Mouse (Mus musculus) embryo, embryonic 11 days (tissue): ENCODE data around the gene Zfhx3.

Experiments used
- DNase-seq: peaks from one replicate; pipeline ENCODE4 v3.0.0-alpha.2; 2015

Zfhx3 gene

DNA sequence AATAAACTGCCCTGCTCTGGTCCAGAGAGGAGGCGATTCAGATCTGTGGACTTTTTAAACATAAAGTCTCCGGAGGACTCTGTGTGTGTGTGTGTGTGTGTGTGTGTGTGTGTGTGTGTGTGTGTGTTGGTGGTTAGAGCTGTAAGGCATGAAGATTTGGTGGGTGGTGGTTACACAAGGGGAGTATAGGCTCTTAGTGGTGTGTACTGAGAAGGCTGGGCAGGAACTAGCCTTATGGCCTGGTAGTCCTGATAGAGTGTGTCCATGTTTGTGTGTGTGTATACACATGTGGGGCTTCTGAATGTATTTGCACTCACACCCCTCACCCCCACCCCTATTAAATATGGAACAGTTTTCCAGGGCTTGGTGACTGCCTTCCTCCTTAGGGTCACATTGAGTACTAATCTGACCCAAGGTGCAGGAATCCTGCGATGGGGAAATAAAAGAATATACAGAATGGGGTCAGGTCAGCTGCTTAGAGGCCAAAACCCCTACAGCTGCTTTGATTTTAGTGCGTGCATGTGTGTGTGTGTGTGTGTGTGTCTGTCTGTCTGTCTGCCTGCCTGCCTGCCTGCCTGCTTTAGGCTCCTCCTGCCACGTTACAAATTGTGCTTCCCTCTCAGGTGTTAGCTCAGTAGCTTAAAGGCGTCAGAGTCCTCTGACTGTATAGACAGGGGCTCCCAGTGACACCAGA is 764.6 kb downstream of the Zfhx3 start:
- DNase-seq = peak; percentile 26

DNA sequence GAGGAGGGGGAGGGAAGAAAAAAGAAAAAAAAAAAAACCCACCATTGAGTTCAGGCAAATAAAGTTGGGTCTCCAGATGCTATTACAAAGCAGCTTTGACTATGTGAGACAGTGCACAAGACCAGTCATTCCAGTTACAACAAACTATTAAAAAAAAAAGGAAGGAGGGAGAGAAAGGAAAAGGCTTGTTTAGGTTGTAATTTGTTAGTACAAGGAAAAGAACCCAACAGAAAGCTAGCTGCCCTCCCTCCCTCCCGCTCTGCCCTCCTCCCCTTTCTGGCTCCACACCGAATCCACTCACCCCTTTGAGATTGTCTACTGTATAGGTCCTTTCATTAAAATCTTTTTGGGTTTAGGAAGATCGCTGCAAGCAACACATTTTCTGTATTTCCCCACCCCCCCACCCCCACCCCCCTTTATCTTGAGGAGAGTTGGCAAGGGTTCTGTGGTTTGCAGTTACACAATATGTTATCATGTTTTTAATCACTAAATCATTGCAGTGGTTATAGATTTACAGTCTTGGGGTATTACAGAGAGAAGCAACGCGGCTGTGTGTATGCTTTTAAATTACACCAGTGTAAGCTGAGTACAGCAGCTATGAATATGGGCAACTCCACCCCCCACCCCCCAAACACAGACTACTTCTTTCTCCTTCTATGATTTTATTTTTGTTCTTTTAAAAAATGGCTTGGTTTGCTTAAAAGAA is 765.3 kb downstream of the Zfhx3 start:
- DNase-seq = peak; percentile 19

GRCm38 (mm10) chr8:108708833-108709387 is 766.5 kb downstream of the Zfhx3 start:
- DNase-seq = peak; percentile 42

DNA sequence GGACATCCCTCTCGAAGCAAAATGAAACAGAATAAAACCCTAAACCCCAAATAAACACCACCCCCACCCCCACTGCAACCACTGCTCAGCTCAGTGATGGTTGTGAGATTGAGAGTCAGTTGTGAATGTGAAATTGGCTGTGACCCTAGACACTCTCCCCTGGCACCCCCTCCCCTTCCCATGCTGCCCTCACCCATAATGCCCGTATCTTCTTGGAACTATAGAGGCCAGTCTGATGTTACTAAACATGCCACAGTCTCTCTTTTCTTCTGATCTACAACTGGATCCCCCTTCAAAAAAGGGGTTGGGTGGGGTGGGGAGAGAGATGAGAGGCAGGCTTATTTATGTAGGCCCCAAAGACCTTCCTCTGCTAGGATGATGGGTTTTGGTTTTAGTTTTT is 767.0 kb downstream of the Zfhx3 start:
- DNase-seq = peak; percentile 21

- DNase-seq = peak; percentile 77
Measured at GRCm38 (mm10) chr8:108709928-108710606, 767.6 kb downstream of the Zfhx3 start.

GRCm38 (mm10) chr8:108710607-108711489 is 768.4 kb downstream of the Zfhx3 start:
- DNase-seq = no peak

DNA sequence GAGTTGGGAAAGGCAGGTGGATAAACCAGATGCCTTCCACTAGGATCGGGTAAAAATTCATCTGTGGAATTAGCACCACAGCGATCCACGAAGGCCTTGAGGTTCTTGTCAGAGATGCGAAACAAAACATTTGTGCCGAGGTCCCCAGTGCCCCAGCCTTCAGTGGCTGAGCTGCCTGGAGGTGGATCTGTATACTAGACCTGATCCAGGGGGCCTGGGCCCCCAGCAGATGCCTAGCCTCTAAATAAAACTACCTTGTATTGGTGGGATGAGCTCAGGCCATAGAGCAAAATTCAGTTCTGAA is 769.0 kb downstream of the Zfhx3 start:
- no peak for DNase-seq

GRCm38 (mm10) chr8:108712001-108712411 is 769.6 kb downstream of the Zfhx3 start:
- no peak for DNase-seq

- no peak for DNase-seq
Measured at GRCm38 (mm10) chr8:108712607-108713006, 770.2 kb downstream of the Zfhx3 start.

DNA sequence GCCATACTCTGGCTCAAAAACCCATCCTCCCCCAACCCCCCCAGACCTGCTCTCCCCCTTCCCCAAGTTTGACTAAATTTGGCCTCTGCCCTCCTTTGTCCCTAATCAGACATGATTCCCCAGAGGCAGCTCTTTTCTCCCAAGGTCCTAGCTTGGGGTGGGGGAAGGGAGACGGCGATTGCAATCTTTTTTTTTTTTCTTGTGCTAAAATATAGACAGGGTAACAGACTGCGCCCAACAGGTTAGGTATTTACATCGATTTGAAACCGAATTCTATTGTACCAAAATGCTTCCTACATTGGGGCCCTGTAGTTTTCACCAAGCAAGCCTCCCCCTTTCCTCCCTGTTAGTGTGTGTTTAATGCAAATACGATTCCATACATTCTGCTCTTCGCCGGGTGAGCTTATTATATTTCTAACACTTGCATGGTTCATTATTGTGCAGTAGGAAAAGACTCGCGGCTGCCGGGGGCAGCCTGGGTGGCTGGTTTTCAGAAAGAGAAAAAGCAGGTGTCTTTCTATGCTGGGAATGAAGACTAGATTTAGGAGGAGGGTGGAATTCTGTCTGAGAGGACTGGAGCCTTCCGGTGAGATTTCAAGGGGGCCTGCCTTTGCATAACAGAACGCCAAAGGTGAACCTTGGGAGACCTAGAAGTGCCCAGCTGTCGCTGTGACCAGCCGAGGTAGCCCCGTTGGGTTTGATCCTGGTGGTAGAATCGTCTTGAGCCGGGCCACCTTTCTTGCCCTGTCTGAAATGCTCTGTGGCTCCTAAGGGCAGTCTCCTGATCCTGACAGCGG is 771.1 kb downstream of the Zfhx3 start:
- no peak for DNase-seq

DNA sequence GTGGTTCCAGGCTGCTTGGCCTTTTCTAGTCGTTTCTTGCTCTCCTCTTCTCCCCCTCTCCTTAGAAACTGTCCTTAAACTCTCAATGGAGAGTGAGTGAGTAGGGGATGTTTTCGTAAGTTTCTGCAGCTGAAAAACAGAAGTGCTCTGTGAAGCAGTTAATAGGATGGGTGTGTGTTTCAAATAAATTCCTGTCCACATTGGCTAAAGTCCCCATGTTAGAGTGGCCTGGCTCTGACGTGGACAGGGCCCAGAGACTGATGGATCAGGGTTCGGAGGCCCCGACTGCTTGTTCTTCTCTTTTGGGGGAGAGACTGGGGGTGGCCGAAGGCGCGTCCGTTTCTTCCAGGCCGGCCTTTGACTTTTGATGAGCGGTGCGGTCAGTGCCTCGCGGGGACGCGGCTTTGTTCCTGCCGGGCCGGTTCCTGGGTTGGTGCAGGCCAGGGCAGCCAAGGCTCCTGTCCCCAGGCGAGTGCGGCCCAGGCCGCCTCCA is 771.7 kb downstream of the Zfhx3 start:
- DNase-seq = no peak

- DNase-seq = peak; percentile 90
Measured at GRCm38 (mm10) chr8:108714636-108715415, 772.4 kb downstream of the Zfhx3 start.

GRCm38 (mm10) chr8:108715416-108715948 is 773.0 kb downstream of the Zfhx3 start:
- no peak for DNase-seq

GRCm38 (mm10) chr8:108716291-108716811 is 773.9 kb downstream of the Zfhx3 start:
- DNase-seq = no peak

DNA sequence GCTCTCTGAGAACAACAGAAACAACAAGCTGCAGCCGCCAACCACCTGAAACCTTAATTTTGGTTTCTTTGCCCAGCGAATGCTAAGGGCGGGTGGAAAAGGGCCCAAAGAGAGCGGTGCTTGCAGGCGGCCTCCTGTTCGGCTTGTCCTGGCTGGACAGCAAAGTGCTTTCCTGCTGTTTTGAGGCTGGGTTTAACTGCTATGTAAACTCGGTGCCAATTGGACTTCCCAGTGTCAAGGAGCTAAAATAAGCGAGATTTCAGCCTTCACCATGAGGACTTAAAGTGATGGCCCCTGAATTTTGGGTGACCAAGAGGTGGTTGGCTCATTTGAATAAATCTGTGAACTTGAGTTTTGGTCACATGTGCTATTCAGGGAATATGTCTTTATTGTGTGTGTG is 775.1 kb downstream of the Zfhx3 start:
- DNase-seq = no peak

- DNase-seq = no peak
Measured at GRCm38 (mm10) chr8:108718031-108718430, 775.6 kb downstream of the Zfhx3 start.

DNA sequence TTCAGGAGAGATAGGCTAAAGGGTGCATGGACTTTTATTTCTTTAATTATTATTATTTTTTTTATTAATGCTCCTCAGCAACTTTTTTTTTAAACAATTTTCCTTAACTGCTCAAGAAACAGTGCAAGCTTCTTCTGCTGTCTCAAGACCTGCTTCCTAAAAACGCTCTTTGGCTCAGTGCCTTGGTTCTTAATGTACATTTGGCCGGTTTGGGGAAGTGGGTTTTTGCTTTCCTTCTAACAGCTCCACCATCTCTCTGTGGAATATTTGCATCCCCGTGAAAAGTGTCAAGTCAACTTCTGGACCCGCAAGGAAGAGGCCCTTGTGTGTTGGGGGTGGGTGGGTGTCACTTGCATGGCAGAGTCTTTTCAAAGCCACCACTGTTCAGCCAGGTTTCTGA is 778.4 kb downstream of the Zfhx3 start:
- DNase-seq = no peak

DNA sequence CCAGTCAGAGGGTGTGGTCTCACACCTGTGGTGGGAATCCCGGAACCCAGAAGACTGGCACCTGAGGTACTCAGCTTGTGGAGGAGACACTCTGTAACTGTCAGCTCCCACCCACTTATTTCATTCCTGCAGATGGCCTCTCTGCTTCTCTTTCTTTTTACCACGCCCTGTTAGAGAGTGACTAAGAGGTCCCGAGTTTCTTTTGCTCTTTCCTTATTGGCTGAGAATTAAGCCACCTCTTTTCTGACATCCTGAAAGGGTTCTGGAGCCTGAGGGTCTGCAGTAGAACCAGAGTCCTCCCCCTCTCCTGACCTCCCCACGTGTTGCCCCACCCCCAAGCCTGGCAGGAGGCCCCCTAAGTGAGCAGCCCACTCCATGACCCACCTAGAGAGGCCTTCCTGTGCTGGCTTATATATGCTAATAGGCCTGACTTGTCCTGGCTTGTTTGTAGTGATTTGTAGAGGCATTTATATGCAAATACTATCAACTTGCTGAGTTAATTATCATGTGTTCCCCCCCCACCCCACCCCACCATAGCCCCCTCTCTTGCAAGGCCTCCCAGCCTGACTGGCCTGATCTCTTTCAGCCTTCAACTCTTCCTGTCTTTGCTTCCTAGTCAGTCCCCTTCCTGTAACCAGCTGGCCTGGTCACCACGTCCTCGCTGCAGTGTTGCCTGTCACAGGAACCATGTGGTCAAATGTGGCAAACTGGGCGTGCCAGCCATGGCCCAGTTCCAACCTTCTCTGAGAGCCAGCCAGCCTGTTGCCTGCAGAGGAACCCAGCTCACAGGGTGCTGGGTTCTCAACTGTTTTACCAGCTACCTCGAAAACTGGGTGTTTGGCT is 780.4 kb downstream of the Zfhx3 start:
- no peak for DNase-seq

DNA sequence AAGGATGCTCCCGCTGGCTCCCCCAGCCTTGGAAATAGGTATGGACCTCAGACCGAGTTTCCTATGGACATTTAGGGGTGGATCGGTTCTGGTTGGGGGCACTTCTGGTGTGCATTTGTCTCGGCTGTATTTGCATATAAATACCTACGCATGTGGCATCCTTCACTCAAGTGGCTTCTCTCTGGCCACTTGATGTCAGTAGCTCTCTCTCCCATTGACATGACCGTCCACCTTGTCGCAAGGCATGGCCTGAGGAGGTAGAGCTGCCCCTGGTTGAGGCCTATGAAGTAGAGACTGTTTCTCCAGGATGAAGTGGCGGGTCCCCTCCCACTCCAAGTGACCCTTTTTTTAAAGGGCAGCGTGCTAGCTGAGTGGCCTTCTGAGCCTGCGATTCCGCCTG is 781.2 kb downstream of the Zfhx3 start:
- DNase-seq = no peak
